Mouse (Mus musculus) adrenal gland, postnatal 0 days (tissue): Measurements from ENCODE around the gene Fam221b. TPM values are rescaled to one million over a fixed set of nuclear protein-coding genes. Genes with fewer than 3 reads are reported as not detected.

Experiments used
- microRNA-seq: library from miRNA; unstranded; fragments of <30 nt; microRNA quantifications from one replicate; pipeline ENCODE4, GENCODE M21; 2016; ENCODE audit warnings: borderline replicate concordance; ENCODE audit not compliant: insufficient number of aligned reads
- polyA plus RNA-seq: library from polyadenylated mRNA; unstranded; fragments of >200 nt; fragmentation: Nextera tagmentation; extraction: Ambion mirVana; gene quantifications from 2 replicates; pipeline ENCODE4 v1.2.1, GENCODE M21; 2015

The Fam221b gene
- 2.9 and 3.1 TPM in 2 replicates for polyA plus RNA-seq

GRCm38 (mm10) chr4:43668782-43669427 is at the start of gene Fam221b, which contains the start of gene Tmem8b:
Fam221b (minus strand) TSS chr4:43669145.
Tmem8b (plus strand) TSS chr4:43668971.

GRCm38 (mm10) chr4:43709869-43710268 is 40.9 kb upstream of the Fam221b start, which contains the start of gene Olfr71:
Olfr71 (minus strand) TSS chr4:43710255.

GRCm38 (mm10) chr4:43700707-43701106 is 31.8 kb upstream of the Fam221b start, which contains the start of gene Olfr70:
Olfr70 (minus strand) TSS chr4:43700807.

GRCm38 (mm10) chr4:43656339-43657109 is 12.4 kb downstream of the Fam221b start, which contains the start of gene Hint2:
Hint2 (minus strand) TSS chr4:43656466.

GRCm38 (mm10) chr4:43653161-43654015 is 15.6 kb downstream of the Fam221b start, which contains the start of gene Spag8:
Spag8 (minus strand) TSS chr4:43653594.

GRCm38 (mm10) chr4:43631046-43631955 is 37.6 kb downstream of the Fam221b start, which contains the start of gene Npr2:
Npr2 (plus strand) TSS chr4:43631935.

Small RNA genes within 50 kb of the gene (microRNA-seq; reads per million reads assigned to microRNA genes)
- gene Gm25262: not detected

Other genes starting within 250 kb of the Fam221b start
- gene Fam166b, start 240.0 kb downstream of the Fam221b start, polyA plus RNA-seq: 0.11 and 0.55 TPM in 2 replicates
- gene Tesk1, start 227.2 kb downstream of the Fam221b start, polyA plus RNA-seq: 7.3 and 7.7 TPM in 2 replicates
- gene Cd72, start 214.5 kb downstream of the Fam221b start, polyA plus RNA-seq: 3.2 and 3.8 TPM in 2 replicates
- gene Sit1, start 185.4 kb downstream of the Fam221b start, polyA plus RNA-seq: 0.41 TPM in 1 of 2 replicates, not detected in the other
- gene Ccdc107, start 176.2 kb downstream of the Fam221b start, polyA plus RNA-seq: 127 and 185 TPM in 2 replicates
- 6.2 and 8.6 TPM in 2 replicates for gene Arhgef39, start 169.4 kb downstream of the Fam221b start, polyA plus RNA-seq
- 2.2 and 3.2 TPM in 2 replicates for gene Car9, start 162.2 kb downstream of the Fam221b start, polyA plus RNA-seq
- 81.1 and 120 TPM in 2 replicates for gene Tpm2, start 145.4 kb downstream of the Fam221b start, polyA plus RNA-seq
- 167 and 207 TPM in 2 replicates for gene Creb3, start 106.8 kb downstream of the Fam221b start, polyA plus RNA-seq
- gene Tln1, start 106.5 kb downstream of the Fam221b start, polyA plus RNA-seq: 67.9 and 68.8 TPM in 2 replicates
- gene Rgp1, start 90.4 kb downstream of the Fam221b start, polyA plus RNA-seq: 12.4 and 20.5 TPM in 2 replicates
- gene Gba2, start 90.3 kb downstream of the Fam221b start, polyA plus RNA-seq: 9.6 and 13.0 TPM in 2 replicates
- 1.9 and 2.8 TPM in 2 replicates for gene Msmp, start 84.7 kb downstream of the Fam221b start, polyA plus RNA-seq
- 11.2 and 13.3 TPM in 2 replicates for gene Npr2, start 37.2 kb downstream of the Fam221b start, polyA plus RNA-seq
- gene Spag8, start 15.6 kb downstream of the Fam221b start, polyA plus RNA-seq: 0.72 and 0.92 TPM in 2 replicates
- 236 and 326 TPM in 2 replicates for gene Hint2, start 12.7 kb downstream of the Fam221b start, polyA plus RNA-seq
- 3.6 and 4.9 TPM in 2 replicates for gene Tmem8b, start 174 bp downstream of the Fam221b start, polyA plus RNA-seq
- not detected in 2 replicates for gene Olfr70, start 31.7 kb upstream of the Fam221b start, polyA plus RNA-seq
- not detected in 2 replicates for gene Olfr71, start 41.1 kb upstream of the Fam221b start, polyA plus RNA-seq
- 3.9 and 4.3 TPM in 2 replicates for gene Hrct1, start 58.0 kb upstream of the Fam221b start, polyA plus RNA-seq
- 0.60 and 1.2 TPM in 2 replicates for gene Spaar, start 60.9 kb upstream of the Fam221b start, polyA plus RNA-seq
- gene Olfr159, start 101.9 kb upstream of the Fam221b start, polyA plus RNA-seq: not detected in 2 replicates
- gene Olfr156, start 154.8 kb upstream of the Fam221b start, polyA plus RNA-seq: not detected in 2 replicates
- not detected in 2 replicates for gene Olfr157, start 171.1 kb upstream of the Fam221b start, polyA plus RNA-seq
- gene Olfr155, start 182.4 kb upstream of the Fam221b start, polyA plus RNA-seq: not detected in 2 replicates
- gene Reck, start 206.4 kb upstream of the Fam221b start, polyA plus RNA-seq: 15.1 and 19.8 TPM in 2 replicates